Mouse (Mus musculus) kidney, adult 2 months (tissue): Measurements from ENCODE around the gene Dhdh.

Experiments used
- CTCF ChIP-seq: fragments of 200-500 bp; conservative IDR thresholded peaks from 2 replicates; pipeline ENCODE4 v1.5.1; 2011; ENCODE audit warnings: low read depth, mild to moderate bottlenecking, control low read depth, low read length, moderate library complexity, mixed read lengths; ENCODE audit not compliant: insufficient read depth, insufficient read length
- POLR2A ChIP-seq: fragments of 200-500 bp; IDR thresholded peaks from one replicate; pipeline ENCODE4 v1.6.1; 2011; ENCODE audit warnings: low read depth, low read length, control low read depth

GRCm38 (mm10) chr7:45498427-45498826 lies 9.8 kb upstream of the Dhdh start:
- no peak for TF ChIP-seq CTCF
- no peak for TF ChIP-seq POLR2A
